Mouse (Mus musculus): ENCODE measurements at regions not wholly inside any gene's neighbourhood (a gene's known extent, or its start where the extent isn't known, plus 50 kb on each side); places are given as distances from the start of the nearest gene placed in this dataset.
A peak's percentile ranks its signal among the peaks of the same experiment; 100 is the strongest.

GRCm38 (mm10) chr13:43967516-43967915 is 182.9 kb downstream of the Cd83 start:
- DNase-seq (ENCODE audit: low read depth, low spot score), result no peak

DNA sequence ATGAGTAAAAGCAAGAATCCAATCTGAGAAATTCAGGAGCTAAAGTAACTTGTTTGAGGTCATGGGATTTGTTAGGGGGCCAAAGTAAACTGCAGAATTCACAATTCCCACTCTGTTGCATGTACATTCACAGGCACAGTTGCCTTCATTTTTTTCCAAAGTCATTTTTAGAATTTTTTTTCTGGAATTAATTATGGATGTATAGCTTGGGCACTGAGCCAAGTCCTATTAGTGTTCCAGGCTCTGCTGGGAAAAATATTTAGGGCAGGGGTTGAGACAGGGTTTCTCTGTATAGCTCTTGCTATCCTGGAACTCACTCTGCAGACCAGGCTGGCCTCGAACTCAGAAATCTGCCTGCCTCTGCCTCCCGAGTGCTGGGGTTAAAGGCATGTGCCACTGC is 188.3 kb downstream of the Cd83 start:
- DNase-seq (ENCODE audit: low read depth, low spot score), result no peak

GRCm38 (mm10) chr13:43975281-43975680 is 190.7 kb downstream of the Cd83 start:
- no peak for DNase-seq (ENCODE audit: low read depth, low spot score)

DNA sequence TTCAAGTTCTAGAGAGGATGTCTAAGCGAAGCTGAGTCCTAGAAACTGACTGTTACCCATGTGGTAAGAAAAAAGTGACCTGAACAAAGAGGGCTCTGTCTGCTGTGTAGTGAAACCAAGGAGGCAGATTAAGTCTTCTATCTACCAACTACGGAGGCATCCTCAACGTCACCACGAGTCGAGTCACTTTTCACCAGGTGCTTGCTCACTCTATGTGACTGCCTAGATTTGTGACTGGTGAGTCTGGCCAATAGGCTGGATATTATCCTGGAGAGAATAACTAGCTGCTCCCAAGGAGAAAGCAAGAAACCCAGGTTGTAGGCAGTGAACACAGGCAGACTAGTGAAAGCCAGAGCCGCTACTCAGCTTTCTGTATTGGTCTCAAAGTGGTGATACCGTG is 191.2 kb downstream of the Cd83 start:
- DNase-seq (ENCODE audit: low read depth, low spot score), result no peak

GRCm38 (mm10) chr13:43976676-43977075 is 192.1 kb downstream of the Cd83 start:
- peak; percentile 27 for DNase-seq (ENCODE audit: low read depth, low spot score)

DNA sequence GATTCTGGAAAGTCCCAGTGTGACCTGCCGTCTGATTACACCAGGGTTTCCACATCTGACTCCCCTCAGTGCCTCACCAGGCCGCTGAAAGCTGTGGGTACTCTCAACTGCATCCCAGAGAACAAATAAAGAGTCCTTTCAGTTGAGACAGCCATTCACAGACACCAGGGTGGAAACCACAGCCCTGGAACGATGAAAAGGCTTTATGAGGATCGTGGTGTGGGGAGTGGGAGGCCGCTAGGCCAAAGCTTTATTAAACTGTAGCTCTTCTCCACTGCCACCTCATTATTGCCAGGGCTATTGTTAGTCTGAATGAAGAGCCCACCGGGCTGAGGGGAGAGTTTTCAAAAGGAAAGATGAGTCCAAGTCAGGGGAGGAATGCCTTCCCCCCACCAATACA is 202.8 kb downstream of the Cd83 start:
- no peak for DNase-seq (ENCODE audit: low read depth, low spot score)

DNA sequence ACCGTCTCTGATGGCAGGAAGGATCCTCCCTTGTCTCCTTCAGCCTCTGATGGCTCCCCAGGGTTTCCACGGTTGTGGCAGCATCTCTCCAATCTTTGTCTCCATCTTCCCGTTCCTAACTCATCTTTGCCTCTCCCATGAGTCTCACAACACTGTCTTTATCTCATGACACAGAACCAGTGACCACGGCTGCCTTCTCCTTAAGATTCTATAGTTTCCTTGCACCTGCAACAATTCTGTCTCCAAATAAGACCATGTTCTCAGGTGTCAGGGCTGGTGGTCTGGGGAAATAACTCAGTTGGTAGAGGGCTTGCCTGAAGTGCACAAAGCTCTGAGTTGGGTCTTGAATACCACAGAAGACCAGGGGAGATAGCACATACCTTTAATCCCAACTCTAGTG is 203.8 kb downstream of the Cd83 start:
- no peak for DNase-seq (ENCODE audit: low read depth, low spot score)

DNA sequence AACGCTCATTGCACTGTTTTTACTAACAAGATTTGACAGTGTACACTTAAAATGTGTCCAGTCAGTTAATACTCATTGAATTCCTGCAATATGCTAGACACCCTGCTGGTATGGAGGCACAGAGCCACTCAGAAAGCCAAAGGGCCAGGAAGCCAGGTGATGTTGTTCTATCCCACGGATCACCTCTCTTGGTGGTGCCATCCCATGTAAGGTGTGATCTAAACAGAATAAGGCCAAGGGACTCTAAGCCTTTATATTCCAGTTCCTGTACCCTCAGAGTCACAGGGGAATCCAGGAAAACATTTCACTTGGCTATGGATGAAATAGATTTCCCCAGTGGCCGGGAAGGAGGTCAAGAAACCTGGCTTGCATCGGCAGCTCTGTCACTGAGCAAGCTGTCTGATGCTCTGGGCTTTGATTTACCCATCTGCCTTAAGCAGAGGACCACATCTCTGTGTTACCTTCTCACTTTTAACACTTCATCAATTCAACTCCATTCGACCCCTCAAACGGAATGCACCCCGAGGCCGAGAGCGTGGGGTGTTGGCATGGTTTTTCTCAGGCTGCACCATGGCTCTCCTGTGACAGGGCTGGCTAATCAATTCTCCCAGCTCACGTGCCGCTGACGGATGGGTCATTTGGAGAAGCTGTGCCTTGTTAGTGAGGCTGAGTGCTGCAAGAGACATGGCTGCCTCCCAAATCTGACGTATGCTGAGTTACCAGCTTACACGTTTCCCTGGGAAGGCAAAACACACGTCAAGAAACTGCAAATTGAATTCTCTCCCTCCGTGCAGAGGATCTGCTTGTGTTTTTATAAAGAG is 205.9 kb downstream of the Cd83 start:
- DNase-seq (ENCODE audit: low read depth, low spot score), result no peak

GRCm38 (mm10) chr13:43991774-43992173 is 207.2 kb downstream of the Cd83 start:
- DNase-seq (ENCODE audit: low read depth, low spot score), result no peak

- no peak for DNase-seq (ENCODE audit: low read depth, low spot score)
These were observed 208.4 kb downstream of the Cd83 start for GRCm38 (mm10) chr13:43992968-43993367.

GRCm38 (mm10) chr13:43994361-43994760 is 209.8 kb downstream of the Cd83 start:
- DNase-seq (ENCODE audit: low read depth, low spot score), result no peak

DNA sequence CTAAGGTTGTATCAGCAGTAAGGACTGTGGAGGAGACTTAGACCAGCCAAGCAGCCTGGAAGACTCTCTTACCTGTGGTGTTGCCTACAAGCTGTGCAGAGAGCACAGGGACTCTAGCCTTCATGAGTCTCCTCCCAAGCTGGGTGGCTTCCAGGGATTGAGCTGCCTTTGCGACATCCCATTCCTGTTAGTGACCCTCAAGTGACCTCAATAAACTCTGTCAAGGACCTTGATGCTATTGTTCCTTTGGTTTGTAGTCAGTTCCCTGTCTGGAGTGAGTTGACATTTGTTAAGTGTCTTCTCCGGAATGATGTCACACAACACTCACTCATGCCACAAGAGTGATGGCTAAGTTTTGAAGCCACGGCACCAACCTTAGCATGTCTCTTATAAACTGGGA is 211.0 kb downstream of the Cd83 start:
- DNase-seq (ENCODE audit: low read depth, low spot score), result peak; percentile 16

GRCm38 (mm10) chr13:44001861-44002545 is 217.4 kb downstream of the Cd83 start:
- DNase-seq (ENCODE audit: low read depth, low spot score), result no peak

GRCm38 (mm10) chr13:44012868-44013267 is 228.3 kb downstream of the Cd83 start:
- DNase-seq (ENCODE audit: low read depth, low spot score), result peak; percentile 32

- peak; percentile 99 for DNase-seq (ENCODE audit: low read depth, low spot score)
These were observed 234.1 kb downstream of the Cd83 start for GRCm38 (mm10) chr13:44018489-44019303.

GRCm38 (mm10) chr13:44019304-44019583 is 234.7 kb downstream of the Cd83 start:
- DNase-seq (ENCODE audit: low read depth, low spot score), result no peak

- peak; percentile 76 for DNase-seq (ENCODE audit: low read depth, low spot score)
These were observed 236.3 kb downstream of the Cd83 start for GRCm38 (mm10) chr13:44020851-44021250.

DNA sequence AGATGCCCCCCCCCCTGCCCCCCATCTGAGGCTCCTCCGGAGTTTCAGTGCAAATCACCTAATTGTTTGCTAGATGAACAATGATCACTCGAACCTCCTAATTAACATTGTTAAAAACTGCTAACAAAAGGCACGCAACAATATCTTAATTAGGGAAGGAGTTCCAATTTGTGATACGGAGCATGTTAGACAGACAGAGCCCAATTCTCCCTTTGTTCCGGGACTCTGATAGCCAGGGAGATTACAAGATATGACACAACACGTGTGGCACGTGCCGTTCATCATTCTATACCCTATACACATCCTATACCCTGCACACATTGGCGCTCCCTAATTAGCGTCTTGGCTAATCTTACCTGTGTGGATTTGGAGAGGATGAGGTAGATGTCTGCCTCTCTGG is 237.5 kb downstream of the Cd83 start:
- DNase-seq (ENCODE audit: low read depth, low spot score), result no peak

GRCm38 (mm10) chr13:44024612-44025011 is 240.0 kb downstream of the Cd83 start:
- DNase-seq (ENCODE audit: low read depth, low spot score), result no peak

- no peak for DNase-seq (ENCODE audit: low read depth, low spot score)
These were observed 242.0 kb downstream of the Cd83 start for GRCm38 (mm10) chr13:44026321-44027255.

DNA sequence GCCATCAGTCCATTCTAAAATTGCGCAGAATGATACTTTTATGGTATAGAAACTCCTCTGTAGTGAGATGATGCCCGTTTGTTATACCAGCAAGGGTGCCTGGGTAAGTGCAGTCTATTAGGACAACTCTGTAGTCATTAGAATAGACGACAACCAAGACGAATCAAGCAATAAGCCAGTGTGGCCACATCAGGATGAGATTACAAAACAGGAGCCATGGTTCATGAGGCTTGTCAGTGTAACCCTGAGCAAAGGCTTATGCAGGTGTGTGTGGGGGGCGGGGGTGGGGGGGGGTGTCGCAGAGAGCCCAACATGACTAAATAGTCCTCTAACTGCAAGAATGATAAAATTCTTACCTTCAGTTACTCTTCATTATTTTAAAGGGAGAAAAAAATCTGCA is 243.5 kb downstream of the Cd83 start:
- no peak for DNase-seq (ENCODE audit: low read depth, low spot score)
